Mouse (Mus musculus): ENCODE data around the gene Ciz1.

DNA sequence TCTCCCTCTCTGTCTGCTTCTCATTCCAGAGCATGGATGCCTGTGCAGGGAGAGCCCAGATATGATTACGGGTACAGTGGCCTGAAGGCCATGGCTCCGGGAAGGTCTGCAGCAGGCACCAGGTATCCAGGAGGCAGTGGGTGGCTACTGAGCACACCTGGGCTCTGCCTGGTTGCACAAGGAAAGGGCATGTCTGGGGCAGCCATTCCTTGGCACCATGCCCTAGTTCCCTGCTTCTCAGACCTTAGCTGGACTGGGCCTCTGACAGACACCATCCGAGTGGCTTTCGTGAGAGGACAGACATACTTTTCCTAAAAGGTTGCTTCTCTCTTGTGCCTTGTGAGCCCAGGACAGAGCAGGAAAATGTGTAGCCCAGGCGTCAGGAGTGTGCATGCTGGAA is 39.9 kb downstream of the Ciz1 start:
- TF ChIP-seq CTCF (IDR thresholded peaks at IDR 0.05; ENCODE audit: low read depth) (no peak), EP300 (IDR thresholded peaks at IDR 0.05; ENCODE audit: low read depth) (no peak)
